Mouse (Mus musculus) limb, embryonic 11.5 days (tissue): ENCODE data around the gene Rspry1. TPM values are rescaled to one million over a fixed set of nuclear protein-coding genes. Genes with fewer than 3 reads are reported as not detected.

Source experiments
- ATAC-seq: fragments of 200-750 bp; cut with Nextera tagmentation; 2 replicates; pipeline ENCODE4 v1.8.0; 2017; ENCODE audit warnings: low read depth; ENCODE audit not compliant: insufficient number of reproducible peaks, low FRiP score, low TSS enrichment
- DNase-seq: peaks from one replicate; pipeline ENCODE4 v3.0.0-alpha.2; 2015; ENCODE audit warnings: low spot score
- H3K27ac ChIP-seq: fragments of 300-500 bp; sonication (generic); replicated peaks from 2 replicates; pipeline ENCODE4 v1.5.1; 2014; ENCODE audit warnings: low read depth, mild to moderate bottlenecking, low read length
- H3K27me3 ChIP-seq: fragments of 300-500 bp; sonication (generic); 2 replicates; pipeline ENCODE4 v1.6.1; 2014; ENCODE audit warnings: mild to moderate bottlenecking, low read length, mixed read lengths; ENCODE audit not compliant: control insufficient read depth, insufficient read depth
- H3K36me3 ChIP-seq: fragments of 300-500 bp; sonication (generic); 2 replicates; pipeline ENCODE4 v1.6.1; 2014; ENCODE audit warnings: mild to moderate bottlenecking, low read length, moderate library complexity, mixed read lengths; ENCODE audit not compliant: control insufficient read depth, insufficient read depth
- H3K4me1 ChIP-seq: fragments of 300-500 bp; sonication (generic); 2 replicates; pipeline ENCODE4 v1.6.1; 2014; ENCODE audit warnings: low read length, mixed read lengths; ENCODE audit not compliant: control insufficient read depth, insufficient read depth
- H3K4me2 ChIP-seq: fragments of 300-500 bp; sonication (generic); 2 replicates; pipeline ENCODE4 v1.6.1; 2014; ENCODE audit warnings: low read depth, mild to moderate bottlenecking, moderate library complexity; ENCODE audit not compliant: severe bottlenecking
- H3K4me3 ChIP-seq: fragments of 300-500 bp; sonication (generic); 2 replicates; pipeline ENCODE4 v1.5.1; 2014; ENCODE audit warnings: low read depth, low read length
- H3K9ac ChIP-seq: fragments of 300-500 bp; sonication (generic); 2 replicates; pipeline ENCODE4 v1.6.1; 2014; ENCODE audit warnings: mild to moderate bottlenecking, low read length
- H3K9me3 ChIP-seq: fragments of 300-500 bp; sonication (generic); 2 replicates; pipeline ENCODE4 v1.6.1; 2016; ENCODE audit warnings: low read length; ENCODE audit not compliant: control insufficient read depth
- whole genome bisulfite sequencing: fragments of 180-500 bp; shearing (Covaris S2); extraction: QIAGEN DNeasy Blood & Tissue Kit; methylation state at CpG from one replicate; pipeline ENCODE4 v1.1.7; 2014; 5-methylcytosine and 5-hydroxymethylcytosine counted together
- polyA plus RNA-seq: library from polyadenylated mRNA; unstranded; fragments of >200 nt; fragmentation: Nextera tagmentation; extraction: Ambion mirVana; gene quantifications from 2 replicates; pipeline ENCODE4 v1.2.1, GENCODE M21; 2014

Gene Rspry1
- polyA plus RNA-seq, 1 experiment from 2014 or later, result 43.1 TPM

GRCm38 (mm10) chr8:94706732-94707395 is 105.1 kb downstream of the Rspry1 start:
- no peak overlapping the region for H3K9ac ChIP-seq
- no peaks in the 10 kb centered on the region for H3K36me3 ChIP-seq
- WGBS, result 75% methylated on average over 9 of the region's 9 CpGs
- no peaks in the 10 kb centered on the region for H3K27me3 ChIP-seq
- H3K4me2 ChIP-seq, result no peak overlapping the region
- H3K27ac ChIP-seq, result no peak overlapping the region
- H3K4me3 ChIP-seq, result no peak overlapping the region
- no peaks in the 10 kb centered on the region for H3K9me3 ChIP-seq
- 0 out of 2 replicates have a peak, but pooled peaks cover 3% of the 10 kb centered on the region for H3K4me1 ChIP-seq
- DNase-seq, result no peak
- no peak for ATAC-seq

Other genes starting within 250 kb of the Rspry1 start
- gene Herpud1, start 215.5 kb upstream of the Rspry1 start, polyA plus RNA-seq, result 61.9 and 62.4 TPM in 2 replicates
- 0.24 TPM in 1 of 2 replicates, not detected in the other for gene Nlrc5, start 167.6 kb upstream of the Rspry1 start, polyA plus RNA-seq
- 6.3 and 8.5 TPM in 2 replicates for gene Cpne2, start 68.9 kb upstream of the Rspry1 start, polyA plus RNA-seq
- gene Fam192a, start 60 bp downstream of the Rspry1 start, polyA plus RNA-seq, result 82.2 and 90.2 TPM in 2 replicates
- 60.6 and 63.7 TPM in 2 replicates for gene Arl2bp, start 64.7 kb downstream of the Rspry1 start, polyA plus RNA-seq
- gene Pllp, start 94.3 kb downstream of the Rspry1 start, polyA plus RNA-seq, result 0.21 TPM in 1 of 2 replicates, not detected in the other
- gene Ccl22, start 143.7 kb downstream of the Rspry1 start, polyA plus RNA-seq, result not detected in 2 replicates
- gene Cx3cl1, start 170.1 kb downstream of the Rspry1 start, polyA plus RNA-seq, result 5.2 and 6.3 TPM in 2 replicates
- gene Ccl17, start 208.5 kb downstream of the Rspry1 start, polyA plus RNA-seq, result not detected in 2 replicates
- gene Coq9, start 236.4 kb downstream of the Rspry1 start, polyA plus RNA-seq, result 63.5 and 64.0 TPM in 2 replicates
- gene Ciapin1, start 236.4 kb downstream of the Rspry1 start, polyA plus RNA-seq, result 129 and 131 TPM in 2 replicates